Comparison of ENCODE assay signal across 21 mouse cellular contexts in the genomic region with DNA sequence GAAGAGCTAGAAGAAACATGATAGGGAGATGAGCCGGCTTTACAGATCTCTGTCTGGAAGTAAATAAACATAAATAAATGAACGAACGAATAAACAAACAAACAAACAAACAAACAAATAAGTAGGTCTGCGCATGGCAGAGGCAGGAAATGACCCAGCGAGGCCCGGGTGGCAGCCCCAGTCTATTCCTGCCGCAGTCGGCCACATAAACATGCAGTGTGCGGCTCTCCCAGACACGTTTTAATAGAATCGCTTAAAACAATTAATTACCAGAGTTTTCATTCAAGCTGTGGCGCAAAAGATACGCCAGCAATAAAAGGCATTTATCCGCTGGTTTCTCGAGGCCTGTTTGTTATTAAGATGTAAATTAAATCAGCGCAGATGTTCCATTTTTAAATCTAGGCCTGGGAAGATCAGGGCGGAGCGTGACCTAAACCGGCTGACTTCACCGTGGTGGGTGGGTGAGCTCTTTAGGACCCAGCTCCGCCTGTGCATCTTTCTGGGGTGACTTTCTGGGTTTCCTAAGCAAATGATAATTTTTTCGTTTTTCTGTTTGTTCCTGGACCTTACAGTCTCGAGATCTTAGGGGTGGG. TPM values are rescaled to one million over a fixed set of nuclear protein-coding genes. Genes with fewer than 3 reads are reported as not detected.
DNase-seq lines count a peak whose midpoint lies in the region; ATAC-seq and TF ChIP-seq lines count a peak whose summit lies in the region.
"Had no signal": no experiment of that assay in that cellular context is flagged by ENCODE, and none has a peak within 500 bp of the region (broad histone marks: within the 10 kb centered on the region; RNA-seq: fewer than 3 reads in every experiment).

No protein-coding gene starts in this region.

- ATAC-seq in embryonic facial prominence, embryonic 14.5 days (ENCODE audit: low read depth) = no peak
- no peak for ATAC-seq in hindbrain, embryonic 13.5 days (ENCODE audit: low FRiP score)
- ATAC-seq in midbrain, embryonic 16.5 days = no peak
- no peak for ATAC-seq in lung, postnatal 0 days
- ATAC-seq: intestine, embryonic 15.5 days had no signal

- no peaks in the 10 kb centered on the region for H3K36me3 ChIP-seq in embryonic facial prominence, embryonic 14.5 days (ENCODE audit: control insufficient read depth, insufficient read depth, low read length)
- H3K36me3 ChIP-seq in hindbrain, embryonic 13.5 days = no peaks in the 10 kb centered on the region
- no peaks in the 10 kb centered on the region for H3K36me3 ChIP-seq in midbrain, embryonic 16.5 days (ENCODE audit: control insufficient read depth, insufficient read depth, low read length)
- no peaks in the 10 kb centered on the region for H3K36me3 ChIP-seq in lung, postnatal 0 days (ENCODE audit: insufficient read depth, low read length)
- H3K36me3 ChIP-seq: embryonic facial prominence, embryonic 12.5 days; heart, embryonic 10.5 days; intestine, embryonic 15.5 days; limb, embryonic 13.5 days had no signal

- no peak for TF ChIP-seq EP300 in lung, postnatal 0 days (IDR thresholded peaks at IDR 0.05)

- peak; percentile 36 for DNase-seq in embryo, embryonic 10.5 days (ENCODE audit: low spot score)
- no peak for DNase-seq in embryo, embryonic 9.5 days (ENCODE audit: extremely low spot score)
- DNase-seq in embryonic facial prominence, embryonic 14.5 days (ENCODE audit: low spot score) = peak; percentile 74
- no peak for DNase-seq in lung, postnatal 0 days (ENCODE audit: low spot score)
- no peak for DNase-seq in right cerebral cortex, postnatal 14 days
- no peak for DNase-seq in lung, postnatal 4 days
- DNase-seq: adrenal gland, postnatal 14 days; cerebellum, adult 9-10 months; gastrocnemius, postnatal 25 days; heart, postnatal 14 days; right cerebral cortex, postnatal 4 days had no signal

- no peaks in the 10 kb centered on the region for H3K9me3 ChIP-seq in embryonic facial prominence, embryonic 14.5 days (ENCODE audit: control insufficient read depth, low read length)
- no peaks in the 10 kb centered on the region for H3K9me3 ChIP-seq in hindbrain, embryonic 13.5 days
- no peaks in the 10 kb centered on the region for H3K9me3 ChIP-seq in midbrain, embryonic 16.5 days (replicated peaks; ENCODE audit: control insufficient read depth, low read length, poor library complexity, severe bottlenecking)
- H3K9me3 ChIP-seq in lung, postnatal 0 days (ENCODE audit: low read length) = no peaks in the 10 kb centered on the region
- H3K9me3 ChIP-seq: embryonic facial prominence, embryonic 12.5 days; heart, embryonic 10.5 days; intestine, embryonic 15.5 days; limb, embryonic 13.5 days had no signal

- H3K4me1 ChIP-seq in embryonic facial prominence, embryonic 14.5 days (ENCODE audit: control insufficient read depth, insufficient read depth, low read length) = peaks cover 19% of the 10 kb centered on the region
- H3K4me1 ChIP-seq in hindbrain, embryonic 13.5 days (replicated peaks) = peaks cover 58% of the 10 kb centered on the region
- H3K4me1 ChIP-seq in midbrain, embryonic 16.5 days (ENCODE audit: control insufficient read depth, insufficient read depth, low read length) = peaks cover 33% of the 10 kb centered on the region
- no peaks in the 10 kb centered on the region for H3K4me1 ChIP-seq in lung, postnatal 0 days (ENCODE audit: insufficient read depth, low read depth, low read length)

- H3K27me3 ChIP-seq in embryonic facial prominence, embryonic 14.5 days (replicated peaks; ENCODE audit: control insufficient read depth, insufficient read depth, low read length) = no peaks in the 10 kb centered on the region
- H3K27me3 ChIP-seq in hindbrain, embryonic 13.5 days = no peaks in the 10 kb centered on the region
- no peaks in the 10 kb centered on the region for H3K27me3 ChIP-seq in midbrain, embryonic 16.5 days (ENCODE audit: control insufficient read depth, insufficient read depth, low read depth, low read length)
- H3K27me3 ChIP-seq in lung, postnatal 0 days (replicated peaks; ENCODE audit: insufficient read depth, low read length) = no peaks in the 10 kb centered on the region
- H3K27me3 ChIP-seq: intestine, embryonic 15.5 days had no signal

- TF ChIP-seq CTCF in lung, postnatal 0 days (IDR thresholded peaks at IDR 0.05) = no peak

- H3K4me3 ChIP-seq in embryonic facial prominence, embryonic 14.5 days (ENCODE audit: low read depth, low read length) = no peak overlapping the region
- no peak overlapping the region for H3K4me3 ChIP-seq in hindbrain, embryonic 13.5 days
- H3K4me3 ChIP-seq in midbrain, embryonic 16.5 days (ENCODE audit: low read depth, low read length) = no peak overlapping the region
- no peak overlapping the region for H3K4me3 ChIP-seq in lung, postnatal 0 days (ENCODE audit: low read depth, low read length)
- H3K4me3 ChIP-seq: embryonic facial prominence, embryonic 12.5 days; heart, embryonic 10.5 days; intestine, embryonic 15.5 days; layer of hippocampus, adult 2 months; limb, embryonic 13.5 days had no signal

- H3K9ac ChIP-seq in embryonic facial prominence, embryonic 14.5 days (ENCODE audit: low read depth, low read length) = no peak overlapping the region
- no peak overlapping the region for H3K9ac ChIP-seq in hindbrain, embryonic 13.5 days
- no peak overlapping the region for H3K9ac ChIP-seq in midbrain, embryonic 16.5 days (ENCODE audit: low read depth, low read length)
- H3K9ac ChIP-seq in lung, postnatal 0 days (replicated peaks; ENCODE audit: low read depth) = no peak overlapping the region
- H3K9ac ChIP-seq: embryonic facial prominence, embryonic 12.5 days; intestine, embryonic 15.5 days; limb, embryonic 13.5 days had no signal

- WGBS in embryonic facial prominence, embryonic 14.5 days = 58% methylated on average over 23 of the region's 23 CpGs
- WGBS in hindbrain, embryonic 13.5 days = 31% methylated on average over 23 of the region's 23 CpGs
- 27% methylated on average over 23 of the region's 23 CpGs for WGBS in midbrain, embryonic 16.5 days
- WGBS in lung, postnatal 0 days = 80% methylated on average over 23 of the region's 23 CpGs

- H3K27ac ChIP-seq in embryonic facial prominence, embryonic 14.5 days (replicated peaks; ENCODE audit: low read depth, low read length) = no peak overlapping the region
- peak overlapping the region; percentile 73 for H3K27ac ChIP-seq in hindbrain, embryonic 13.5 days
- H3K27ac ChIP-seq in midbrain, embryonic 16.5 days (ENCODE audit: low read length) = peak overlapping the region; percentile 23; the same call in 1 of the 2 replicates
- no peak overlapping the region for H3K27ac ChIP-seq in lung, postnatal 0 days (ENCODE audit: low read length)
- H3K27ac ChIP-seq: embryonic facial prominence, embryonic 12.5 days; heart, embryonic 10.5 days; intestine, embryonic 15.5 days; kidney, postnatal 0 days; layer of hippocampus, adult 2 months; limb, embryonic 13.5 days had no signal

- H3K4me2 ChIP-seq in embryonic facial prominence, embryonic 14.5 days (ENCODE audit: low read depth, low read length) = 0 out of 2 replicates have a peak overlapping the region, but pooled peaks have one; percentile 7
- H3K4me2 ChIP-seq in hindbrain, embryonic 13.5 days = no peak overlapping the region
- H3K4me2 ChIP-seq in midbrain, embryonic 16.5 days (ENCODE audit: low read length) = no peak overlapping the region
- no peak overlapping the region for H3K4me2 ChIP-seq in lung, postnatal 0 days (replicated peaks; ENCODE audit: low read depth, low read length)
- H3K4me2 ChIP-seq: embryonic facial prominence, embryonic 12.5 days; intestine, embryonic 15.5 days; limb, embryonic 13.5 days had no signal

RNA-seq across cellular contexts. Expression of a gene that starts 33.9 kb away (rescaled TPM):
- polyA plus RNA-seq in embryonic facial prominence, embryonic 14.5 days (2014; fragmentation: Nextera tagmentation; extraction: Ambion mirVana) = not detected in 2 replicates
- not detected in 2 replicates for polyA plus RNA-seq in hindbrain, embryonic 13.5 days (2015; fragmentation: Nextera tagmentation; extraction: Ambion mirVana)
- polyA plus RNA-seq in midbrain, embryonic 16.5 days (2015; fragmentation: Nextera tagmentation; extraction: Ambion mirVana) = not detected in 2 replicates
- polyA plus RNA-seq in lung, postnatal 0 days (2015; fragmentation: Nextera tagmentation; extraction: Ambion mirVana) = not detected in 2 replicates
- polyA plus RNA-seq: embryonic facial prominence, embryonic 12.5 days; heart, embryonic 10.5 days; intestine, embryonic 15.5 days; kidney, postnatal 0 days; limb, embryonic 13.5 days; liver, embryonic 16.5 days; thymus, postnatal 0 days had no signal

Comparison
In these comparisons a context has a peak if more than half of its experiments do, and no peak if none do; other contexts are left out.
1. DNase-seq: peak in embryo, embryonic 10.5 days (single experiment) and embryonic facial prominence, embryonic 14.5 days (single experiment); none in embryo, embryonic 9.5 days (single experiment), lung, postnatal 0 days (single experiment), right cerebral cortex, postnatal 14 days (single experiment) and lung, postnatal 4 days (0 of 2).
2. H3K27ac ChIP-seq: peak in hindbrain, embryonic 13.5 days (single experiment) and midbrain, embryonic 16.5 days (single experiment); none in embryonic facial prominence, embryonic 14.5 days (single experiment) and lung, postnatal 0 days (single experiment).